Mouse (Mus musculus) embryonic fibroblast, embryonic 13.5 days (primary cell): ENCODE measurements around the gene Dct.

ENCODE experiments used
- CTCF ChIP-seq: IDR thresholded peaks from 2 replicates; pipeline ENCODE4 v1.5.1; 2011; ENCODE audit warnings: mild to moderate bottlenecking, control low read depth, low read length, moderate library complexity, borderline replicate concordance; ENCODE audit not compliant: insufficient read depth
- POLR2A ChIP-seq: IDR thresholded peaks from 2 replicates; pipeline ENCODE4 v1.6.1; 2011; ENCODE audit warnings: low read depth, mild to moderate bottlenecking, control low read depth, low read length, moderate library complexity

DNA sequence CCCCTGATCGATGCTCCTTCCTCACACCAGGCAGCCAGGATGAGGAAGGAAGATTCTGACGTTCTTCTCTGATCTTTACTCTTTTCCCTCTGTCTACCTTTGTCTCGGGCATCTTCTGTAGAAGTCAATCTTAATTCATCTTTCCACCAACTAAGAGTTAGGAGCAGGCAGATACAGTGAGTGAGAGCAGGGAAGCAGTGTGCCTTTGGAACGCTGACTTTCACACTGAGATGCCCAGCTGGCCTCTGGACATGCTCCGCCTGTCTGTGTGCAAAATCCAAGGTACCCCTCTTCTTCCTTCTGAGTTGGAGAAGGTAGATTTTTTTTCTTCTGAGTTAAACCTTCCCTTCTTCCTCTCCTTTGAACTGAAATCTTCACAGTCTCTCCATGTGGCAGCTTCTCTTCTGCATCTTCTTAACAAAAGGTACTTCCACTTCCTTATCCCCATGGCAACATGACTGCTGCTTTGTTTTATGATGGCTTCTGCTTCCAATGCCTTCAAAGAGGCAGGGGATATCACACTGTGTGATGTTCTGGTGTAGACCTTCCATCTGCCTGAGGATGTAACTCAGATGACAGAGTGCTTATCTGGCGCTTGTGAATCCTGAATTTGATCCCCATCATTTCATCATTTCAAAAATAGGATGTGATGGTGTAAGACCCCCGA, 9.9 kb upstream of the Dct start:
- TF ChIP-seq POLR2A (no peak), CTCF (no peak)
